Mouse (Mus musculus) embryonic facial prominence, embryonic 11.5 days (tissue): ENCODE data around the gene Xylt1. TPM values are rescaled to one million over a fixed set of nuclear protein-coding genes. Genes with fewer than 3 reads are reported as not detected.

ENCODE experiments used
- ATAC-seq: fragments of 200-750 bp; cut with Nextera tagmentation; replicated peaks from 2 replicates; pipeline ENCODE4 v1.8.0; 2017; ENCODE audit warnings: low read depth; ENCODE audit not compliant: insufficient number of reproducible peaks, low FRiP score, low TSS enrichment
- DNase-seq: peaks from one replicate; pipeline ENCODE4 v3.0.0-alpha.2; 2015; ENCODE audit warnings: low spot score
- H3K27ac ChIP-seq: fragments of 300-500 bp; sonication (generic); replicated peaks from 2 replicates; pipeline ENCODE4 v1.5.1; 2014; ENCODE audit warnings: mild to moderate bottlenecking, low read depth, low read length, control low read depth
- H3K27me3 ChIP-seq: fragments of 300-500 bp; sonication (generic); 2 replicates; pipeline ENCODE4 v1.6.1; 2014; ENCODE audit warnings: mild to moderate bottlenecking, low read length, moderate library complexity, mixed read lengths; ENCODE audit not compliant: control insufficient read depth, insufficient read depth
- H3K36me3 ChIP-seq: fragments of 300-500 bp; sonication (generic); replicated peaks from 2 replicates; pipeline ENCODE4 v1.6.1; 2014; ENCODE audit warnings: low read depth, mild to moderate bottlenecking, low read length, moderate library complexity, mixed read lengths; ENCODE audit not compliant: control insufficient read depth, insufficient read depth
- H3K4me1 ChIP-seq: fragments of 300-500 bp; sonication (generic); 2 replicates; pipeline ENCODE4 v1.6.1; 2014; ENCODE audit warnings: low read length, mixed read lengths; ENCODE audit not compliant: control insufficient read depth, insufficient read depth
- H3K4me2 ChIP-seq: fragments of 300-500 bp; sonication (generic); 2 replicates; pipeline ENCODE4 v1.6.1; 2014; ENCODE audit warnings: low read depth, mild to moderate bottlenecking, control low read depth, low read length, moderate library complexity
- H3K4me3 ChIP-seq: fragments of 300-500 bp; sonication (generic); 2 replicates; pipeline ENCODE4 v1.5.1; 2014; ENCODE audit warnings: low read depth, low read length, control low read depth
- H3K9ac ChIP-seq: fragments of 300-500 bp; sonication (generic); replicated peaks from 2 replicates; pipeline ENCODE4 v1.6.1; 2014; ENCODE audit warnings: mild to moderate bottlenecking, control low read depth, low read length
- H3K9me3 ChIP-seq: fragments of 300-500 bp; sonication (generic); replicated peaks from 2 replicates; pipeline ENCODE4 v1.6.1; 2016; ENCODE audit warnings: mild to moderate bottlenecking, low read length, inconsistent platforms, mixed read lengths; ENCODE audit not compliant: control insufficient read depth
- whole genome bisulfite sequencing: fragments of 180-500 bp; shearing (Covaris S2); extraction: QIAGEN DNeasy Blood & Tissue Kit; methylation state at CpG from one replicate; pipeline ENCODE4 v1.1.7; 2014; 5-methylcytosine and 5-hydroxymethylcytosine counted together
- polyA plus RNA-seq: library from polyadenylated mRNA; unstranded; fragments of >200 nt; fragmentation: Nextera tagmentation; extraction: Ambion mirVana; gene quantifications from 2 replicates; pipeline ENCODE4 v1.2.1, GENCODE M21; 2014

The Xylt1 gene
- polyA plus RNA-seq, 1 experiment from 2014 or later: 1.4 TPM

GRCm38 (mm10) chr7:117622769-117623168 is 242.0 kb downstream of the Xylt1 start:
- Histone ChIP-seq H3K9ac (no peak overlapping the region), H3K27me3 (no peaks in the 10 kb centered on the region), H3K4me3 (no peak overlapping the region), H3K27ac (no peak overlapping the region), H3K9me3 (no peaks in the 10 kb centered on the region), H3K4me2 (no peak overlapping the region), H3K36me3 (no peaks in the 10 kb centered on the region), H3K4me1 (no peaks in the 10 kb centered on the region)
- no peak for ATAC-seq
- 75% methylated on average over 2 of the region's 2 CpGs for WGBS
- peak; percentile 36 for DNase-seq

- Histone ChIP-seq H3K9ac (no peak overlapping the region), H3K4me1 (no peaks in the 10 kb centered on the region), H3K27me3 (no peaks in the 10 kb centered on the region), H3K36me3 (no peaks in the 10 kb centered on the region), H3K27ac (no peak overlapping the region), H3K4me3 (no peak overlapping the region), H3K9me3 (no peaks in the 10 kb centered on the region), H3K4me2 (no peak overlapping the region)
- ATAC-seq: no peak
- 77% methylated on average over 3 of the region's 3 CpGs for WGBS
- DNase-seq: no peak
Measured at GRCm38 (mm10) chr7:117628791-117629190, 248.0 kb downstream of the Xylt1 start.

- Histone ChIP-seq H3K9ac (no peak overlapping the region), H3K27me3 (no peaks in the 10 kb centered on the region), H3K27ac (no peak overlapping the region), H3K36me3 (no peaks in the 10 kb centered on the region), H3K4me2 (no peak overlapping the region), H3K4me1 (no peaks in the 10 kb centered on the region), H3K4me3 (no peak overlapping the region), H3K9me3 (no peaks in the 10 kb centered on the region)
- DNase-seq: peak; percentile 45
- no peak for ATAC-seq
- WGBS: 63% methylated on average over 5 of the region's 5 CpGs
Measured at GRCm38 (mm10) chr7:117630657-117631056, 249.9 kb downstream of the Xylt1 start.

- H3K4me2 ChIP-seq: no peak overlapping the region
- DNase-seq: no peak
- no peaks in the 10 kb centered on the region for H3K4me1 ChIP-seq
- H3K27me3 ChIP-seq: no peaks in the 10 kb centered on the region
- 75% methylated on average over 4 of the region's 4 CpGs for WGBS
- no peaks in the 10 kb centered on the region for H3K9me3 ChIP-seq
- ATAC-seq: no peak
- no peak overlapping the region for H3K9ac ChIP-seq
- no peak overlapping the region for H3K4me3 ChIP-seq
- H3K36me3 ChIP-seq: no peaks in the 10 kb centered on the region
- H3K27ac ChIP-seq: no peak overlapping the region
Measured at GRCm38 (mm10) chr7:117635584-117635983, 254.8 kb downstream of the Xylt1 start.

- Histone ChIP-seq H3K9ac (no peak overlapping the region), H3K4me1 (no peaks in the 10 kb centered on the region), H3K36me3 (no peaks in the 10 kb centered on the region), H3K9me3 (no peaks in the 10 kb centered on the region), H3K27me3 (no peaks in the 10 kb centered on the region), H3K27ac (no peak overlapping the region), H3K4me2 (no peak overlapping the region), H3K4me3 (no peak overlapping the region)
- WGBS: 58% methylated on average over 3 of the region's 3 CpGs
- ATAC-seq (no peak), DNase-seq (peak; percentile 68)
Measured at GRCm38 (mm10) chr7:117636713-117637112, 255.9 kb downstream of the Xylt1 start.

GRCm38 (mm10) chr7:117637997-117638396 is 257.2 kb downstream of the Xylt1 start:
- no peak overlapping the region for H3K4me3 ChIP-seq
- H3K4me1 ChIP-seq: no peaks in the 10 kb centered on the region
- no peaks in the 10 kb centered on the region for H3K27me3 ChIP-seq
- H3K9me3 ChIP-seq: no peaks in the 10 kb centered on the region
- ATAC-seq: no peak
- no peak overlapping the region for H3K27ac ChIP-seq
- no peak for DNase-seq
- no peak overlapping the region for H3K4me2 ChIP-seq
- H3K9ac ChIP-seq: no peak overlapping the region
- WGBS: 94% methylated on average over 2 of the region's 2 CpGs
- H3K36me3 ChIP-seq: no peaks in the 10 kb centered on the region

- ATAC-seq: no peak
- H3K27me3 ChIP-seq: no peaks in the 10 kb centered on the region
- no peak overlapping the region for H3K4me3 ChIP-seq
- no peak overlapping the region for H3K9ac ChIP-seq
- H3K27ac ChIP-seq: no peak overlapping the region
- no peaks in the 10 kb centered on the region for H3K4me1 ChIP-seq
- H3K4me2 ChIP-seq: no peak overlapping the region
- no peaks in the 10 kb centered on the region for H3K9me3 ChIP-seq
- WGBS: 59% methylated on average over 1 of the region's 1 CpGs
- H3K36me3 ChIP-seq: no peaks in the 10 kb centered on the region
- DNase-seq: no peak
Measured at GRCm38 (mm10) chr7:117652637-117653036, 271.9 kb downstream of the Xylt1 start.

- Histone ChIP-seq H3K9me3 (no peaks in the 10 kb centered on the region), H3K4me3 (no peak overlapping the region), H3K4me2 (no peak overlapping the region), H3K27ac (no peak overlapping the region), H3K4me1 (no peaks in the 10 kb centered on the region), H3K36me3 (no peaks in the 10 kb centered on the region), H3K27me3 (no peaks in the 10 kb centered on the region), H3K9ac (no peak overlapping the region)
- ATAC-seq: no peak
- WGBS: 97% methylated on average over 5 of the region's 5 CpGs
- no peak for DNase-seq
Measured at GRCm38 (mm10) chr7:117655732-117656131, 275.0 kb downstream of the Xylt1 start.
